Mouse (Mus musculus) lung, postnatal 0 days (tissue): Measurements from ENCODE around the gene Ajm1.

ENCODE experiments used
- CTCF ChIP-seq: IDR thresholded peaks from 2 replicates; pipeline ENCODE4 v1.5.1; 2016; ENCODE audit warnings: antibody characterized with exemption, mild to moderate bottlenecking
- EP300 ChIP-seq: IDR thresholded peaks from 2 replicates; pipeline ENCODE4 v1.6.1; 2016; ENCODE audit warnings: antibody characterized with exemption, mild to moderate bottlenecking, control low read depth

GRCm38 (mm10) chr2:25588227-25588907, 6.8 kb upstream of the Ajm1 start:
- no peak for TF ChIP-seq EP300
- TF ChIP-seq CTCF: no peak
